ENCODE assay signal across 10 mouse cellular contexts in the genomic region with DNA sequence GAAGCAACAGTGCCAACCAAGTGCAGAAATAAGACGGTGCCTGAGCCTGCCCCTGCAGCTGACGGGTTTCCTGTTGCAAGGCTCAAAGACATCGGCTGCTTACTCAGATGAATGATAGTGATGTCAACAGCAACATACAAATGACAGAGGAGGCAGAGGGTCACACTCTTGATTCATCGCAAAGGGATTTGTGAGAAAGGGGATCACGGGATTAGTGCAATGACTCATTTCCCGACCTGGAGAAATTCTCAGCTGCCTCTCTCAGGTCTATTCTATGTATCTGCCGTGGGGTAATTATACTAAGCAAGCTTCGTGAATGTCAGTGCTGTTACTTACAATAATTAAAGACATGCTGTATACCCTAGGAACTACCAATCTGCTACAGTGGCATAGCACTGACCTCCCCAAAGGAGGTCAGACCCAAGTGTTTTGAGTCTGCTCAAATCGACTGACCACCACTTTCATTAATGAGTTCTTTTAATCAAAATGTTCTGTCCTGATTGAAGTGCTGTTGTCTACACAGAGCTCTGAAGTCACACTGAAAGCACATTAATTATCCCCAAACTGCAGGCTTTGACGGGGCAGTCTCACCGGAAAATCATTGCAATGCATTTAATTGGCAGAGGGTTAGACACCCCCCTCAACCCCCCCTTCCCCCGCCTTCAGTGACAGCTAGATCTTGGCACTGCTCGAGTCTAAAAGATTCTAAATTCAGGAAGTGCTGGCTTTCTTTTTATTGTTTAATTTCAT.
DNase-seq lines count a peak whose midpoint lies in the region; ATAC-seq lines count a peak whose summit lies in the region.
"Had no signal": no experiment of that assay in that cellular context is flagged by ENCODE, and none has a peak within 500 bp of the region (broad histone marks: within the 10 kb centered on the region; RNA-seq: fewer than 3 reads in every experiment).

No protein-coding gene starts in this region.

- DNase-seq in heart, postnatal 36 days, result no peak
- DNase-seq in fibroblast of lung, adult 2 months (ENCODE audit: low read depth), result peak; percentile 33
- peak; percentile 44 for DNase-seq in lung, postnatal 36 days
- no peak for DNase-seq in layer of hippocampus, adult 9-10 months (ENCODE audit: low spot score)
- no peak for DNase-seq in testis, postnatal 10 days (ENCODE audit: low spot score)
- DNase-seq in right cerebral cortex, postnatal 4 days, result no peak

- H3K9ac ChIP-seq in heart, embryonic 12.5 days, result no peak overlapping the region
- H3K9ac ChIP-seq: limb, embryonic 15.5 days had no signal

- H3K4me2 ChIP-seq in heart, embryonic 12.5 days, result peak overlapping the region; percentile 39
- H3K4me2 ChIP-seq: limb, embryonic 15.5 days had no signal

- ATAC-seq in heart, embryonic 12.5 days (ENCODE audit: insufficient number of reproducible peaks, low FRiP score), result peak; percentile 36; the same call in 1 of the 2 replicates
- peak; percentile 53 for ATAC-seq in CD4-positive, CD25-positive, alpha-beta regulatory T cell, adult 4 months

- no peak overlapping the region for H3K4me3 ChIP-seq in heart, embryonic 12.5 days
- H3K4me3 ChIP-seq: limb, embryonic 15.5 days had no signal

- 39% methylated on average over 13 of the region's 13 CpGs for WGBS in heart, embryonic 12.5 days

- H3K27ac ChIP-seq in heart, embryonic 12.5 days (ENCODE audit: poor library complexity, severe bottlenecking), result no peak overlapping the region
- H3K27ac ChIP-seq: limb, embryonic 15.5 days had no signal

- intact Hi-C loops in heart, postnatal 36 days (cut with DNase I), result no loop called here

- H3K36me3 ChIP-seq in heart, embryonic 12.5 days, result no peaks in the 10 kb centered on the region
- H3K36me3 ChIP-seq: G1E; limb, embryonic 15.5 days had no signal

- no peaks in the 10 kb centered on the region for H3K9me3 ChIP-seq in heart, embryonic 12.5 days (replicated peaks)
- H3K9me3 ChIP-seq: G1E; limb, embryonic 15.5 days had no signal

- H3K27me3 ChIP-seq in heart, embryonic 12.5 days (replicated peaks), result no peaks in the 10 kb centered on the region
- H3K27me3 ChIP-seq: limb, embryonic 15.5 days had no signal

- peaks cover 10% of the 10 kb centered on the region for H3K4me1 ChIP-seq in heart, embryonic 12.5 days (replicated peaks)
- H3K4me1 ChIP-seq: limb, embryonic 15.5 days had no signal

Comparison
In these comparisons a context has a peak if more than half of its experiments do, and no peak if none do; other contexts are left out.
1. DNase-seq: peak in fibroblast of lung, adult 2 months (single experiment) and lung, postnatal 36 days (single experiment); none in heart, postnatal 36 days (0 of 2), layer of hippocampus, adult 9-10 months (single experiment), testis, postnatal 10 days (single experiment) and right cerebral cortex, postnatal 4 days (single experiment).